Mouse (Mus musculus) cerebellum, adult 2 months (tissue): ENCODE measurements around the gene Mrpl18. TPM values are rescaled to one million over a fixed set of nuclear protein-coding genes. Genes with fewer than 3 reads are reported as not detected.

Source experiments
- DNase-seq, 2 experiments: peaks; one replicate each; pipeline ENCODE4 v3.0.0; 2021
- H3K27ac ChIP-seq: fragments of 200-500 bp; 2 replicates; pipeline ENCODE4 v1.5.1; 2012; ENCODE audit warnings: low read length, control low read depth, inconsistent platforms; ENCODE audit not compliant: insufficient read depth
- H3K27me3 ChIP-seq: fragments of 200-500 bp; 2 replicates; pipeline ENCODE4 v1.6.1; 2012; ENCODE audit warnings: inconsistent platforms, mild to moderate bottlenecking, low read length, moderate library complexity; ENCODE audit not compliant: control insufficient read depth, insufficient read depth
- H3K4me1 ChIP-seq: fragments of 200-500 bp; 2 replicates; pipeline ENCODE4 v1.6.1; 2011; ENCODE audit warnings: low read length; ENCODE audit not compliant: control insufficient read depth, insufficient read depth
- H3K4me3 ChIP-seq: fragments of 200-500 bp; replicated peaks from 2 replicates; pipeline ENCODE3; 2011; ENCODE audit warnings: mild to moderate bottlenecking, low read depth, low read length, control low read depth; ENCODE audit not compliant: insufficient read depth
- CTCF ChIP-seq: fragments of 200-500 bp; IDR thresholded peaks from 2 replicates; pipeline ENCODE4 v1.5.1; 2011; ENCODE audit warnings: low read depth, mild to moderate bottlenecking, control low read depth, low read length, moderate library complexity, borderline replicate concordance; ENCODE audit not compliant: insufficient read depth
- POLR2A ChIP-seq: fragments of 200-500 bp; IDR thresholded peaks from 2 replicates; pipeline ENCODE4 v1.6.1; 2011; ENCODE audit warnings: low read length, control low read depth, borderline replicate concordance; ENCODE audit not compliant: insufficient read depth
- WGBS: fragments of 180-500 bp; shearing (Covaris S2); methylation state at CpG from one replicate; pipeline ENCODE4 v1.1.7; 2018; 5-methylcytosine and 5-hydroxymethylcytosine counted together
- polyA plus RNA-seq: library from polyadenylated mRNA; depleted of rRNA; stranded (reverse); fragments of >200 nt; gene quantifications from 2 replicates; pipeline ENCODE4 v1.2.3, GENCODE M21; 2012

Mrpl18 gene
- polyA plus RNA-seq, 1 experiment: 85.6 TPM

DNA sequence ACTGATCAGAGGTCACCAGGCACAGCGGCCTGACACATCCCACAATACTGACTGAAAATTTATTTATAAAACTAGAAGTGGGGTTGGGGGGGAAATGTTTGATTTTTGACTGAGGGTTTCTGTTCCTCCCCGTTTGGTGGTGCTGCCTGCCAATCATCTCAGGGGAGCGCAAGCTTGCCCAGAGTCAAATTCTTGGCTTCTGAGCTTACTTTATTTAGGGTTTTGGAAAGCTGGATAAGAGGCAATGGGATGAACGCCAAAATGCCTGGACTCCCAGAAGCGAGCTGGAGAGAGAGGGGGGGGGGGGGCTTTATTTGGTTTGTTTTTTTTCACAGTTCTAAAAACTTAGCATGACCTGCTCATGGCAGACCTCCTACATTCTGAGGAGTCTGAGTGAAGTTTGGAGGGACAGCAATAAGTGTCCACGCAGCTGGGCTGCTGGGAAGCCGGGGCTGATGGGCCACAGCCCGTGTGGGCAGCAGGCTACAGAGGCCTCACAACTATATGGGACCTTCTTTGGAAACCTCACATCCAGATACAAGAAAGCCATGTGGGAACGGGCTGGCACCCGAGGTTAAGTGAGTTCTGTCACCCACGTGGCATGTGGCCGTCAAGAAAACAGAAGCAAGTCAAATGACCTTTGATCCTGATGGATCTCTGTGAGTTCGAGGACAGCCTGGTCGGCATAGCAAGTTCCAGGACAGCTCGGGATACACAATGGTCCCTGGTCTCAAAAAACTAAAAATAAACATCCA is 28.9 kb downstream of the Mrpl18 start:
- WGBS: 50% methylated on average over 15 of the region's 15 CpGs
- no peak for DNase-seq
- TF ChIP-seq POLR2A (no peak), CTCF (no peak)
- Histone ChIP-seq H3K4me1 (no peaks in the 10 kb centered on the region; the same call in 1 of the 2 replicates), H3K27me3 (no peaks in the 10 kb centered on the region), H3K27ac (no peak overlapping the region), H3K4me3 (no peak overlapping the region)

GRCm38 (mm10) chr17:12886620-12887019 is 29.5 kb downstream of the Mrpl18 start:
- TF ChIP-seq POLR2A (no peak), CTCF (no peak)
- Histone ChIP-seq H3K4me3 (no peak overlapping the region), H3K27ac (no peak overlapping the region), H3K27me3 (no peaks in the 10 kb centered on the region), H3K4me1 (no peaks in the 10 kb centered on the region; the same call in 1 of the 2 replicates)
- 53% methylated on average over 6 of the region's 6 CpGs for WGBS
- no peak for DNase-seq

DNA sequence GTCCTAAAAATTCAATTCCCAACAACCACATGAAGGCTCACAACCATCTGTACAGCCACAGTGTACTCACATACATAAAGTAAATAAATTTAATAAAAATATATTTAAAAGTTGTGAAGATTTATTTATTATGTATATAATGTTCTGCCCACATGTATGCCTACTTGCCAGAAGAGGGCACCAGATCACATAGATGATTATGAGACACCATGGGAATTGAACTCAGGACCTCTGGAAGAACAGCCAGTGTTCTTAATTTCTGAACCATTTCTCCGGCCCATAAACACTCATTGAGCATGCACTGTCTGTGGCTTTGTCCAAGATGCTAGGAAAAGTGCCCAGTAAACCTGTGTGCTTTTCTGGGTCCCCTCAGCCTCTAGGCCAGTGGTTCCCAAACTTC is 34.9 kb downstream of the Mrpl18 start:
- Histone ChIP-seq H3K27ac (no peak overlapping the region), H3K4me3 (no peak overlapping the region), H3K27me3 (no peaks in the 10 kb centered on the region), H3K4me1 (no peaks in the 10 kb centered on the region)
- TF ChIP-seq CTCF: no peak
- no peak for DNase-seq
- 77% methylated on average over 1 of the region's 1 CpGs for whole genome bisulfite sequencing

- TF ChIP-seq CTCF (peak; percentile 67; the same call in 1 of the 2 replicates), POLR2A (no peak)
- Histone ChIP-seq H3K4me1 (no peaks in the 10 kb centered on the region), H3K4me3 (no peak overlapping the region), H3K27ac (no peak overlapping the region), H3K27me3 (no peaks in the 10 kb centered on the region)
- WGBS: 2% methylated on average over 14 of the region's 14 CpGs
- peak; percentile 72 to 82 for DNase-seq
Observed at GRCm38 (mm10) chr17:12880178-12880577, 36.0 kb downstream of the Mrpl18 start.

GRCm38 (mm10) chr17:12875734-12876133 is 40.4 kb downstream of the Mrpl18 start, which contains the start of gene Mrgprh:
Gene Mrgprh (plus strand): TSS chr17:12876034.
- Histone ChIP-seq H3K27ac (no peak within 1 kb of the TSS), H3K27me3 (no peaks in the 10 kb centered on the region), H3K4me1 (peaks cover 9% of the 10 kb centered on the region; the same call in 1 of the 2 replicates), H3K4me3 (no peak within 1 kb of the TSS)
- DNase-seq: no peak
- TF ChIP-seq CTCF: no peak
- TF ChIP-seq POLR2A: no peak
- WGBS: 89% methylated on average over 5 of the region's 5 CpGs

DNA sequence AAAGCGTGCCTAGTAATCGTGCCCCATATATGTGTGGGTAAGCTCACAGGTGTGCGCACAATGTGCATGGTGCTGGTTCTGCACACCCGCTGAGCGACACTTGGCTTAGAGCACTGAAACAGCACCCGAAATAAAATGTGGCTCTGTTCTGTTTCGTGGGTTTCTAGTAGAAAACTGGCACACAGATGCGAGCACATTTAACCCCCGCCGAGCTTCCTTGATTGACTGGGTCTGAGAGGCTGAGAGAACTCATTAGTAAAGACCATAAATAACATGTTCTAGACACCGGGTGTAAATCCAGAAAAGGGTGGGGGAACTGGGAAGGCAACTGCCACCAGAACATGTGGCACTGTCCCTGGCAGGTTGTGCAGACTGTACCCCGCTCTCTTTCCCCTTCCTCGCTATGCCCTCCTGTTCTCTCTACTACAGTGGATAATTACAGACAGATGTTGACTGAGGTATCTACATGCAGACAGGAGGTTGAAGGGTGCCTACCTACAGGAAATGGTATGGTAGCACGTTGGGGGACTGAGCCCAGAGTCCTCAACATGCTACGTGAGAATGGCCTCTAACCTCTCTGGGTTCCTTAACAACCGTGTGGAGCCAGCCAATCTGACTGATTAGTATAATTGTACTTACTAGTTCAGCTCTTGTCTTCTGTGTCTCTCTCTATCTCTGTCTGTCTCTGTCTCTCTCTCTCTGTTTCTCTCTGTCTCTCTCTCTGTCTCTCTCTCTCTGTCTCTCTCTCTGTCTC is 43.7 kb downstream of the Mrpl18 start:
- WGBS: 22% methylated on average over 16 of the region's 16 CpGs
- Histone ChIP-seq H3K4me1 (peaks cover 9% of the 10 kb centered on the region; the same call in 1 of the 2 replicates), H3K27ac (no peak overlapping the region), H3K27me3 (no peaks in the 10 kb centered on the region; the same call in 1 of the 2 replicates), H3K4me3 (peak overlapping the region; percentile 51)
- peak; percentile 43 to 55 for DNase-seq
- no peak for TF ChIP-seq POLR2A
- TF ChIP-seq CTCF: no peak

GRCm38 (mm10) chr17:12868640-12869039 is 47.5 kb downstream of the Mrpl18 start:
- no peak for TF ChIP-seq POLR2A
- TF ChIP-seq CTCF: no peak
- no peak for DNase-seq
- Histone ChIP-seq H3K27ac (no peak overlapping the region), H3K4me3 (no peak overlapping the region), H3K4me1 (peaks cover 14% of the 10 kb centered on the region), H3K27me3 (no peaks in the 10 kb centered on the region; the same call in 1 of the 2 replicates)
- WGBS: 60% methylated on average over 4 of the region's 4 CpGs
